Mouse (Mus musculus) CH12.LX (cell line): Measurements from ENCODE around the gene Olfml1. TPM values are rescaled to one million over a fixed set of nuclear protein-coding genes. Genes with fewer than 3 reads are reported as not detected.

Experiments used
- DNase-seq: peaks from one replicate; pipeline ENCODE4 v3.0.0-alpha.2; 2013; ENCODE audit errors: extremely low read depth
- H3K27ac ChIP-seq: 2 replicates; pipeline ENCODE4 v1.5.1; 2012; ENCODE audit warnings: low read depth, mild to moderate bottlenecking, control low read depth, moderate library complexity; ENCODE audit not compliant: insufficient read depth
- H3K27me3 ChIP-seq: replicated peaks from 2 replicates; pipeline ENCODE3; 2012; ENCODE audit warnings: inconsistent platforms
- H3K36me3 ChIP-seq, 2 experiments: replicated peaks in 1 of 2; 2 replicates each; pipeline versions ENCODE3 to v1.6.1; 2012; ENCODE audit warnings: inconsistent platforms in 1 of 2, low read length in 1 of 2, mild to moderate bottlenecking in 1 of 2, mixed read lengths in 1 of 2, moderate library complexity in 1 of 2; ENCODE audit not compliant: control insufficient read depth in 1 of 2, insufficient read depth in 1 of 2
- H3K4me1 ChIP-seq, 2 experiments: 2 replicates each; pipeline ENCODE4 v1.6.1; 2012; ENCODE audit warnings: inconsistent platforms in 1 of 2, moderate library complexity in 1 of 2; ENCODE audit not compliant: insufficient read depth in 2 of 2, control insufficient read depth in 1 of 2
- H3K4me2 ChIP-seq: 2 replicates; pipeline ENCODE4 v1.6.1; 2012; ENCODE audit warnings: low read depth, mild to moderate bottlenecking, control low read depth; ENCODE audit not compliant: poor library complexity, insufficient read depth, severe bottlenecking
- H3K4me3 ChIP-seq, 3 experiments: fragments of 150-350 bp in 1 of 3; sonication (generic) in 1 of 3; replicated peaks in 1 of 3; 2 replicates each; pipeline versions ENCODE3 to v1.5.1; 2011 to 2012; ENCODE audit warnings: low read depth in 2 of 3, low read length in 2 of 3, mild to moderate bottlenecking in 2 of 3, moderate library complexity in 2 of 3, control low read depth in 1 of 3, improper control_type of control experiment in 1 of 3, inconsistent platforms in 1 of 3, mixed read lengths in 1 of 3; ENCODE audit not compliant: poor library complexity in 1 of 3
- H3K79me2 ChIP-seq: replicated peaks from 2 replicates; pipeline ENCODE4 v1.6.1; 2012; ENCODE audit warnings: mild to moderate bottlenecking, moderate library complexity; ENCODE audit not compliant: control insufficient read depth, poor library complexity, insufficient read depth, severe bottlenecking; ENCODE audit errors: extremely low read depth
- H3K9ac ChIP-seq: 2 replicates; pipeline ENCODE4 v1.6.1; 2012; ENCODE audit warnings: low read depth, mild to moderate bottlenecking, control low read depth, moderate library complexity; ENCODE audit not compliant: insufficient read depth
- H3K9me3 ChIP-seq: replicated peaks from 2 replicates; pipeline ENCODE3; 2012; ENCODE audit warnings: low read length, inconsistent platforms, mixed read lengths
- BHLHE40 ChIP-seq: IDR thresholded peaks from 2 replicates; pipeline ENCODE4 v1.6.1; 2011; ENCODE audit warnings: mild to moderate bottlenecking, low read depth, low read length, improper control_type of control experiment
- CHD1 ChIP-seq: IDR thresholded peaks from 2 replicates; pipeline ENCODE4 v1.6.1; 2012; ENCODE audit warnings: low read depth, low read length, improper control_type of control experiment, inconsistent platforms
- CHD2 ChIP-seq: IDR thresholded peaks from 2 replicates; pipeline ENCODE4 v1.6.1; 2011; ENCODE audit warnings: low read length, improper control_type of control experiment
- CTCF ChIP-seq, 2 experiments: IDR thresholded peaks in 1 of 2; conservative IDR thresholded peaks in 1 of 2; 2 replicates each; pipeline ENCODE4 v1.5.1; 2011 to 2012; ENCODE audit warnings: low read depth in 2 of 2, low read length in 2 of 2, improper control_type of control experiment in 1 of 2, inconsistent platforms in 1 of 2, mild to moderate bottlenecking in 1 of 2, moderate library complexity in 1 of 2
- ELF1 ChIP-seq: IDR thresholded peaks from 2 replicates; pipeline ENCODE4 v1.6.1; 2014; ENCODE audit warnings: low read depth, mild to moderate bottlenecking, inconsistent platforms, low read length, improper control_type of control experiment
- EP300 ChIP-seq: IDR thresholded peaks from 2 replicates; pipeline ENCODE4 v1.6.1; 2011; ENCODE audit warnings: low read length, improper control_type of control experiment
- GABPA ChIP-seq: IDR thresholded peaks from 2 replicates; pipeline ENCODE4 v1.6.1; 2012; ENCODE audit warnings: low read depth, low read length, improper control_type of control experiment, inconsistent platforms; ENCODE audit not compliant: insufficient replicate concordance
- JUN ChIP-seq: IDR thresholded peaks from 2 replicates; pipeline ENCODE4 v1.6.1; 2011; ENCODE audit warnings: low read depth, mild to moderate bottlenecking, low read length, improper control_type of control experiment, moderate library complexity; ENCODE audit not compliant: insufficient read depth
- MAFK ChIP-seq: IDR thresholded peaks from 2 replicates; pipeline ENCODE4 v1.6.1; 2011; ENCODE audit warnings: low read length, improper control_type of control experiment; ENCODE audit not compliant: insufficient replicate concordance
- MEF2A ChIP-seq: IDR thresholded peaks from 2 replicates; pipeline ENCODE4 v1.6.1; 2014; ENCODE audit warnings: low read depth, mild to moderate bottlenecking, inconsistent platforms, low read length, improper control_type of control experiment, borderline replicate concordance
- MXI1 ChIP-seq: IDR thresholded peaks from 2 replicates; pipeline ENCODE4 v1.6.1; 2011; ENCODE audit warnings: mild to moderate bottlenecking, low read depth, low read length, improper control_type of control experiment
- NELFE ChIP-seq: IDR thresholded peaks from 2 replicates; pipeline ENCODE4 v1.6.1; 2011; ENCODE audit warnings: low read depth, low read length, improper control_type of control experiment
- NRF1 ChIP-seq: IDR thresholded peaks from 2 replicates; pipeline ENCODE4 v1.6.1; 2014; ENCODE audit warnings: low read depth, mild to moderate bottlenecking, inconsistent platforms, low read length, improper control_type of control experiment, moderate library complexity
- POLR2A ChIP-seq: IDR thresholded peaks from 2 replicates; pipeline ENCODE4 v1.6.1; 2011; ENCODE audit warnings: low read depth, mild to moderate bottlenecking, improper control_type of control experiment, low read length
- RAD21 ChIP-seq: IDR thresholded peaks from 2 replicates; pipeline ENCODE4 v1.6.1; 2011; ENCODE audit warnings: low read depth, mild to moderate bottlenecking, low read length, improper control_type of control experiment, moderate library complexity
- RCOR1 ChIP-seq: conservative IDR thresholded peaks from 2 replicates; pipeline ENCODE4 v1.6.1; 2012; ENCODE audit warnings: low read depth, mild to moderate bottlenecking, inconsistent platforms, low read length, improper control_type of control experiment
- SMC3 ChIP-seq: IDR thresholded peaks from 2 replicates; pipeline ENCODE4 v1.6.1; 2011; ENCODE audit warnings: low read depth, low read length, improper control_type of control experiment
- TBP ChIP-seq: conservative IDR thresholded peaks from 2 replicates; pipeline ENCODE4 v1.6.1; 2011; ENCODE audit warnings: low read depth, low read length, improper control_type of control experiment
- USF2 ChIP-seq: conservative IDR thresholded peaks from 2 replicates; pipeline ENCODE4 v1.6.1; 2011; ENCODE audit warnings: low read depth, low read length, improper control_type of control experiment
- ZC3H11A ChIP-seq: IDR thresholded peaks from 2 replicates; pipeline ENCODE4 v1.6.1; 2012; ENCODE audit warnings: low read depth, mild to moderate bottlenecking, inconsistent platforms, low read length, improper control_type of control experiment
- ZNF384 ChIP-seq: IDR thresholded peaks from 2 replicates; pipeline ENCODE4 v1.6.1; 2012; ENCODE audit warnings: low read depth, low read length, improper control_type of control experiment, inconsistent platforms
- dilution Hi-C: fragments of 300-500 bp; cut with MboI; formaldehyde crosslinking; loops from 2 replicates; pipeline ENCODE4 v1.14.3; 2020; ENCODE audit warnings: low sequenced_read_pairs; ENCODE audit not compliant: extremely low pct_unique_long_range_greater_than_20kb, extremely low pct_ligation_motif_present
- in situ Hi-C: fragments of 300-500 bp; cut with MboI; formaldehyde crosslinking; loops from 3 replicates; pipeline ENCODE4 v1.14.3; 2019; ENCODE audit warnings: low sequenced_read_pairs, low pct_ligation_motif_present, low pct_unique_long_range_greater_than_20kb, mixed read lengths
- polyA plus RNA-seq: library from polyadenylated mRNA; unstranded; fragments of >175 nt; gene quantifications from 2 replicates; pipeline ENCODE4 v1.2.1, GENCODE M21; 2012; ENCODE audit warnings: low read depth; ENCODE audit not compliant: insufficient read length
- total RNA-seq, 2 experiments: library from RNA; depleted of rRNA; stranded (reverse); fragments of 300-350 nt in 1 of 2; fragments of >200 nt in 1 of 2; gene quantifications; 2 replicates each; pipeline ENCODE4 v1.2.3; 2012 to 2014

The Olfml1 gene
- total and polyA plus RNA-seq, 3 experiments, result not detected

- in situ Hi-C loops, result no loop called here
- DNase-seq, result peak; percentile 45
- no peak overlapping the region for H3K9ac ChIP-seq
- no peaks in the 10 kb centered on the region for H3K27me3 ChIP-seq
- peaks cover 0 to 4% of the 10 kb centered on the region in 2 experiments; a peak in 2 of 4 replicates for H3K4me1 ChIP-seq
- no peaks in the 10 kb centered on the region for H3K36me3 ChIP-seq
- no peak overlapping the region for H3K4me2 ChIP-seq
- TF ChIP-seq SMC3 (peak; percentile 41), ZNF384 (no peak), BHLHE40 (no peak), CTCF (conservative IDR thresholded peaks at IDR 0.05 in 1 of 2, IDR thresholded peaks at IDR 0.05 in 1 of 2; ENCODE audit: low read depth in 2 of 2, low read length in 2 of 2) (peak; percentile 44 to 55; a peak in 3 of 4 replicates), JUN (no peak), RAD21 (peak; percentile 40)
- TF ChIP-seq, all 38 proteins: peak for 3
- no peak overlapping the region for H3K4me3 ChIP-seq
- H3K9me3 ChIP-seq, result no peaks in the 10 kb centered on the region
- no peaks in the 10 kb centered on the region for H3K79me2 ChIP-seq
- dilution Hi-C loops, result no loop called here
- no peak overlapping the region for H3K27ac ChIP-seq
Observed at GRCm38 (mm10) chr7:107555906-107556305, 11.3 kb upstream of the Olfml1 start.

- DNase-seq, result no peak
- TF ChIP-seq CHD2, result no peak
- TF ChIP-seq GABPA, result no peak
- TF ChIP-seq EP300, result no peak
- TF ChIP-seq CHD1, result no peak
- no peak for TF ChIP-seq POLR2A
- no peak for TF ChIP-seq NELFE
- TF ChIP-seq NRF1, result no peak
- TF ChIP-seq USF2, result no peak
- TF ChIP-seq ZC3H11A, result no peak
- TF ChIP-seq MEF2A, result no peak
- TF ChIP-seq RCOR1, result no peak
- no peak for TF ChIP-seq MAFK
- TF ChIP-seq ZNF384, result no peak
- TF ChIP-seq MXI1, result no peak
- TF ChIP-seq TBP, result no peak
- TF ChIP-seq JUN, result no peak
- no peak for TF ChIP-seq ELF1
- no peaks in the 10 kb centered on the region for H3K27me3 ChIP-seq
- in situ Hi-C loops (no loop called here), dilution Hi-C loops (no loop called here)
- H3K9me3 ChIP-seq, result no peaks in the 10 kb centered on the region
- H3K4me3 ChIP-seq, result no peak overlapping the region
- H3K27ac ChIP-seq, result no peak overlapping the region
- no peak overlapping the region for H3K9ac ChIP-seq
- H3K4me2 ChIP-seq, result no peak overlapping the region
- H3K4me1 ChIP-seq, result no peaks in the 10 kb centered on the region
- H3K36me3 ChIP-seq, result no peaks in the 10 kb centered on the region
- no peaks in the 10 kb centered on the region for H3K79me2 ChIP-seq
Observed at GRCm38 (mm10) chr7:107560675-107561074, 6.6 kb upstream of the Olfml1 start.
